Mouse (Mus musculus): ENCODE data around the gene Hist1h3g.

The Hist1h3g gene

DNA sequence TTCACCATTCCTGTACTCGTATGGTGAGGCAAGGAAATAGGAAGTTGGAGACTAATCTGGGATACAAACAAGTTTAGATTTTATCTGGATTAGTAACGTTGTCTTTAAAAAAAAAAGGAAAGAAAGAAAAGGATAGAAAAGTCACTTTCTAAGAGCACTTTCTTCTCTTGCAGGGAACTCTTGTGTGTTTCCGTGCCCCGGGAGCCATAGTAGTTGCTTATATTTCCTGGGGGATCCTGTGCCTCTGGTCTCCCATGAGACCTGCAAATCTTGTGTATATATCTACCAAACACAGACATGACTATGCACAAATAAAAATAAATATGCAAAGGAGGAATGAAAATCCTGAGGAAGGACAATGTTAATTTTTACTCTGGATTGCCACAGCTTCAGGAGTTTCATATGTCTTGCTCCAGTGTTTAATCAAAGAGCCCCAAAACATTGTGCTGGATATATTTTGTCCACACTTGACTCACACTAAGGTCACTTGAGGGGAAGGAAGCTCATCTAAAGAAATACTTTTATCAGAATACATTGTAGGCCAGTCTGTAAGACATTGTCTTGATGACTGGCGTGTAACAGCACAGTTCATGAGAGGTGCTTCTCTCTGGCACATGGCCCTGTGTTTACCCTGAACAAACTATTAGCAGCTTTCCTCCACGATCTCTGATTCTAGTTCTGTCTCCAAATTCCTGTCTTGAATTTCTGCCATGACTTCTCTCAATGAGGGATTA is 41.9 kb downstream of the Hist1h3g start:
- DNase-seq (ENCODE audit: low read depth, low spot score): no peak

DNA sequence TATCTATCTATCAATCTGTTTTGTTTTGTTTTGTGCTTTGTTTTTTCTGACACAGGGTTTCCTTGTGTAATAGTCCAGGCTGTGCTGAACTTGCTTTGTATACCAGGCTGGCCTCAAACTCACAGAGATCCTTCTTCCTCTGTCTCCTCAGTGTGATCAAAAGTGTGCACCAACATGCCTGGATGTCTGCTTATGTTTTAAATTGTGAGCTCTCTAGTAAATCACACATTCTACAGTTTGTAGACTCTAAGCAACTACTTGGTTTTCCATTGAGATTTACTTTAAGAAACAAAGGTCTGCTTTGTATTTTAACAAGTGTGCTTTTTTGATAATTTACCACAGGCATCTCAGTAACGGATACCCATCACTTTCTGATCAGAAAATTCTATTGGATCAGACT is 42.6 kb downstream of the Hist1h3g start:
- no peak for DNase-seq (ENCODE audit: low read depth, low spot score)

DNA sequence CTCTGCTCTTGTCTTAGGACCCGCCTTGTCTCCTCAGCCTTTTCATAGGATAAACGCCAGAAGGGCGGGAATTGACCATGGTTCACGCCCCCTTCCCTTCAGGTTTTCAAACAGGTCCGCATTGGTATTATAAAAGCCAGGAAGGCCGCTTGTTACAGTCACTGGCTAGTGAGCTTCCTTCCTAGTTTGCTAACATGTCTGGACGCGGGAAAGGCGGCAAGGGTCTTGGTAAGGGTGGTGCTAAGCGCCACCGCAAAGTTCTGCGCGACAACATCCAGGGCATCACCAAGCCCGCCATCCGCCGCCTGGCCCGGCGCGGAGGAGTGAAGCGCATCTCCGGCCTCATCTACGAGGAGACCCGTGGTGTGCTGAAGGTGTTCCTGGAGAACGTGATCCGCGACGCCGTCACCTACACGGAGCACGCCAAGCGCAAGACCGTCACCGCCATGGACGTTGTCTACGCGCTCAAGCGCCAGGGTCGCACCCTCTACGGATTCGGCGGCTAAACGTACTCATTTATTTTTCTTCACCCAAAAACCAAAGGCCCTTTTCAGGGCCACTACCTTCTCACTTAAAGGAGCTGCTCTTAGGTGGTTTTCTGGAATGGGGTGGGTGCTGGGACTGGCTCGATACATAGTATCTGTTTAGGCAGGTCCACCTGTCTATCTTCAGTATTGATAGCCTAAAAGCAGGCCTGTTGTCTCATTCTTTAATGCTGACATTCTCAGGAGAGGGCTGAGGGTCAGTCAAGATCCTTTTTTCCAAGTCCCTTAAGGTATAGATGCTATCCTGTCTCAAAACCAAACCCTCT is 46.4 kb downstream of the Hist1h3g start, which contains the start of gene Hist1h4d:
Gene Hist1h4d (plus strand): TSS at position 191 of the 811 bp plus-strand sequence.
- peak; percentile 96 for DNase-seq (ENCODE audit: low read depth, low spot score)

DNA sequence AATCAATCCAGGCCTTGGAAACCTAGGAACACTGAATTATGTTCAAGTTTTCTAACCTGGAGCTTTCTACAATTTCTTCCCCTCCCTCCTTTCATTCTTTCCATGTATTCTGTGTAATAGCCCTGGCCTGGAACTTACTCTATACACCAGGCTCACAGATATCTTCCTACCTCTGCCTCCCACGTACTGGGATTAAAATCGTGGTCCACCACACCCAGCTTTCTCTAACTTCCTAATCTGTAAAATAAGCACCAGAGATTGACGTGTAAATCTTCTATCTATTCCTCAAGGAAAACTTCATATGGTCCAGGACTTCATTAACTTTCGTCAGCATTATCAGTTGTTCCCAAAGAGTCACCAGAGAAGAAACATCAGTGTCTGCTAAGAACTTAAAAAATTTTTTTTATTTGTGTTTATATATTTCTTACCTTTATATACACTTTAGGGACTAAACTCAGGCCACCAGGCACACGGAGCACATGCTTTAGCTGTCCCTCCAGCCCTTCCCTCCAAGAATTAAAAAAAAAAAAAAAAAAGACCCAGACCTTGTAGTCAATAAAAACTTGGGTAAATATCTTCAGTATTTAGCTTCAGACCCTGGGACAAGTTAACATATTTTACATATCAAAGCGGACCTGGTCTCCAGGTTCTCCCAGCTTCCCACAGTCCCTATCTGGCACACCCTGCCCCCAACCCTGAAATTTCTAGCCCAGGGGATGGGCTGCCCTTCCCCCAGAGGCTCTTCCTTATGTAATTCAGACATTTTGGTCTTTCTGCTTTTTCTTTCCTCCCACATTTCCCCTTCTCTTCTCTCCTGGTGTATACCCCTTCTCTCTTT is 47.2 kb downstream of the Hist1h3g start:
- DNase-seq (ENCODE audit: low read depth, low spot score): no peak

DNA sequence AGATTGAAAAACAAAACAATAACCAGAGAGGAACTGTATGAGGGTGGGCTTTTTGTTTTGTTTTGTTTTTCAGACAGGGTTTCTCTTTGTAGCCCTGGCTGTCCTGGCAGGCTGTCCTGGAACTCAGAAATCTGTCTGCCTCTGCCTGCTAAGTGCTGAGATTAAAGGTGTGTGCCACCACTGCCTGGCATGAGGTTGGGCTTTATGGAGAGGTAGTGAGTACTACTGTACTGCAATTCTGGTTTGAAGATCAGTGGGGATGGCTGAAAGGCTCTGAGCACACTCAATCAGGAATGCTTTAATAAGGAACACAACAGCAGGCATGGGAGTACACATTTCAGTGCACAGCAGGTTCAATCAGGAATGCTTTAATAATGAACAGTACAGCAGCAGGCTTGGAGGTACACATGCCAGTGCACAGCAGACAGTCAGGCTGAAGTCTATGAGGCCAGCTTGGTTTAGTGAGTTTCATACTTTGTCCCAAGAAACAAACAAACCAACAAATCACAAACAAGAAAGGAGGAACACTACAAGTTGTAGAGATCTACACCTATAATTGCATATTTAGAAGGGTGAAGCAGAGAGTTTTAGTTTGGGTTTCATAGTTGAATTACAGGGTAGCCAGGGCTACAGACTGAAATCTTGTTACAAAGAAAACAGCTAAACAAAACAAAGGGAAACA is 48.3 kb downstream of the Hist1h3g start:
- no peak for DNase-seq (ENCODE audit: low read depth, low spot score)

DNA sequence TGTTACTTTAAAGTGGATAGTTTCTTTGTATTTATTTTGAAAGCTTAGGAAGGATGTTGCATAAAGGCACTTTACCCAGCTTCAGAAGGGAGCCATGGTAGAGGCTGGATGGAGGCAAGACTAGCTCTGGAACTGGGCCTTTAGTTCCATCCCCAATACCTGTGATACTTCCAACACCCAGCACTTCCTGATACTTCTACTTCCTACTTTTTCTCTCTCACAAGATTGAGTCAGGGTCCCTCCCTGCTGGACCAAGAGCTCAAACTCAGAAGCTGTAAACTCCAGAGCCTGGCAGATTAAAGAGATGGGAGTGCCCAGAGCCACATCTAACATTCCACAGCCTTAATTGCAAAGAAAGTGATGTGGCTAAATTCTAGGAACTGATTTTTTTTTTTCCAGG is 49.1 kb downstream of the Hist1h3g start:
- DNase-seq (ENCODE audit: low read depth, low spot score): no peak

DNA sequence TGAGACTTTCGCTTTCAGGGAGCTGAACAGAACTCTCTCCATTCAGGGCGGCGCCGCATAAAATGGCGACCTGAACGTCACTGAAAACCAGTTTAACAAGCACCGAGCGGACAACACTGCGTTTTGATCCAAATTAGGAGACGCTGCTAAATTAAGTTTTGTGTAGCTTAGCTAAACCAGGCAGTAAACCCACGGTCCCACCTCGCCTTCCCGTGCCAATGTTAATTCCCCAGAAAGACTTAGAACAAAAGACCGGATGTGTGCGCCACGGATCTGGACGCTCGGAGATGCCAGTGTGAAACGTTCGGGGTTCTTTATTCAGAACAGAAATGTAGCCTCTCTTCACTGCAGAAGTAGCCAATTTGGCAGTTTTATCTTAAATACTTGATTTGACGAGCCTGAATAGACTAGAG is 49.8 kb downstream of the Hist1h3g start:
- peak; percentile 73 for DNase-seq (ENCODE audit: low read depth, low spot score)

All from mesoderm, embryonic 11.5 days (tissue).